Mouse (Mus musculus) intestine, embryonic 15.5 days (tissue): ENCODE measurements around the gene Pmpca. TPM values are rescaled to one million over a fixed set of nuclear protein-coding genes. Genes with fewer than 3 reads are reported as not detected.

Experiments used
- ATAC-seq: fragments of 200-750 bp; cut with Nextera tagmentation; 2 replicates; pipeline ENCODE4 v1.8.0; 2017; ENCODE audit warnings: moderate TSS enrichment, moderate library complexity
- H3K27ac ChIP-seq: fragments of 300-500 bp; sonication (generic); 2 replicates; pipeline ENCODE4 v1.5.1; 2015; ENCODE audit warnings: mild to moderate bottlenecking, inconsistent platforms
- H3K27me3 ChIP-seq: fragments of 300-500 bp; sonication (generic); replicated peaks from 2 replicates; pipeline ENCODE4 v1.6.1; 2015; ENCODE audit warnings: inconsistent platforms
- H3K36me3 ChIP-seq: fragments of 300-500 bp; sonication (generic); 2 replicates; pipeline ENCODE4 v1.6.1; 2015; ENCODE audit warnings: inconsistent platforms
- H3K4me1 ChIP-seq: fragments of 300-500 bp; sonication (generic); replicated peaks from 2 replicates; pipeline ENCODE4 v1.6.1; 2015; ENCODE audit warnings: inconsistent platforms
- H3K4me2 ChIP-seq: fragments of 300-500 bp; sonication (generic); replicated peaks from 2 replicates; pipeline ENCODE4 v1.6.1; 2015; ENCODE audit warnings: mild to moderate bottlenecking, inconsistent platforms
- H3K4me3 ChIP-seq: fragments of 300-500 bp; sonication (generic); replicated peaks from 2 replicates; pipeline ENCODE4 v1.5.1; 2015; ENCODE audit warnings: inconsistent platforms
- H3K9ac ChIP-seq: fragments of 300-500 bp; sonication (generic); 2 replicates; pipeline ENCODE4 v1.6.1; 2015; ENCODE audit warnings: inconsistent platforms
- H3K9me3 ChIP-seq: fragments of 300-500 bp; sonication (generic); 2 replicates; pipeline ENCODE4 v1.6.1; 2016; ENCODE audit warnings: inconsistent platforms
- WGBS: fragments of 180-500 bp; shearing (Covaris S2); methylation state at CpG from one replicate; pipeline ENCODE4 v1.1.7; 2015; 5-methylcytosine and 5-hydroxymethylcytosine counted together
- polyA plus RNA-seq: library from polyadenylated mRNA; unstranded; fragments of >200 nt; fragmentation: Nextera tagmentation; extraction: Ambion mirVana; gene quantifications from 2 replicates; pipeline ENCODE4 v1.2.1, GENCODE M21; 2015

The Pmpca gene
- polyA plus RNA-seq, 1 experiment from 2014 or later = 101 TPM

- Histone ChIP-seq H3K27ac (no peak overlapping the region), H3K4me3 (peak overlapping the region; percentile 94; the same call in 1 of the 2 replicates), H3K4me2 (no peak overlapping the region), H3K4me1 (peaks cover 36% of the 10 kb centered on the region), H3K36me3 (peaks cover 29% of the 10 kb centered on the region), H3K27me3 (no peaks in the 10 kb centered on the region), H3K9me3 (no peaks in the 10 kb centered on the region), H3K9ac (no peak overlapping the region)
- WGBS = 61% methylated on average over 3 of the region's 3 CpGs
- peak; percentile 21; the same call in 1 of the 2 replicates for ATAC-seq
Measured at GRCm38 (mm10) chr2:26409362-26409761, 20.2 kb downstream of the Pmpca start.

- Histone ChIP-seq H3K36me3 (peaks cover 30% of the 10 kb centered on the region), H3K4me2 (no peak overlapping the region), H3K27me3 (no peaks in the 10 kb centered on the region), H3K4me3 (no peak overlapping the region), H3K9ac (no peak overlapping the region), H3K4me1 (peaks cover 33% of the 10 kb centered on the region), H3K27ac (no peak overlapping the region; the same call in 1 of the 2 replicates), H3K9me3 (no peaks in the 10 kb centered on the region)
- no peak for ATAC-seq
- WGBS = 71% methylated on average over 5 of the region's 5 CpGs
Measured at GRCm38 (mm10) chr2:26410091-26410490, 21.0 kb downstream of the Pmpca start.

GRCm38 (mm10) chr2:26410931-26411411, 21.8 kb downstream of the Pmpca start:
- peaks cover 37% of the 10 kb centered on the region for H3K36me3 ChIP-seq
- H3K9me3 ChIP-seq = no peaks in the 10 kb centered on the region
- H3K27me3 ChIP-seq = no peaks in the 10 kb centered on the region
- H3K9ac ChIP-seq = no peak overlapping the region
- no peak overlapping the region for H3K27ac ChIP-seq
- H3K4me2 ChIP-seq = no peak overlapping the region
- 71% methylated on average over 5 of the region's 5 CpGs for WGBS
- H3K4me1 ChIP-seq = peaks cover 25% of the 10 kb centered on the region
- H3K4me3 ChIP-seq = no peak overlapping the region
- no peak for ATAC-seq

- H3K4me3 ChIP-seq = no peak overlapping the region
- no peak overlapping the region for H3K27ac ChIP-seq
- no peaks in the 10 kb centered on the region for H3K4me1 ChIP-seq
- no peak overlapping the region for H3K9ac ChIP-seq
- no peaks in the 10 kb centered on the region for H3K9me3 ChIP-seq
- H3K36me3 ChIP-seq = peaks cover 56% of the 10 kb centered on the region
- H3K27me3 ChIP-seq = no peaks in the 10 kb centered on the region
- no peak for ATAC-seq
- H3K4me2 ChIP-seq = no peak overlapping the region
Measured at GRCm38 (mm10) chr2:26417066-26417465, 27.9 kb downstream of the Pmpca start.

- Histone ChIP-seq H3K9ac (no peak overlapping the region), H3K4me1 (no peaks in the 10 kb centered on the region), H3K27me3 (no peaks in the 10 kb centered on the region), H3K4me2 (no peak overlapping the region), H3K27ac (no peak overlapping the region), H3K36me3 (peaks cover 56% of the 10 kb centered on the region), H3K4me3 (no peak overlapping the region), H3K9me3 (no peaks in the 10 kb centered on the region)
- ATAC-seq = no peak
- 84% methylated on average over 1 of the region's 1 CpGs for WGBS
Measured at GRCm38 (mm10) chr2:26418120-26418519, 29.0 kb downstream of the Pmpca start.

- Histone ChIP-seq H3K9ac (no peak overlapping the region), H3K4me3 (no peak overlapping the region), H3K9me3 (no peaks in the 10 kb centered on the region), H3K4me2 (no peak overlapping the region), H3K36me3 (peaks cover 63% of the 10 kb centered on the region), H3K4me1 (no peaks in the 10 kb centered on the region), H3K27ac (no peak overlapping the region), H3K27me3 (no peaks in the 10 kb centered on the region)
- WGBS = 96% methylated on average over 2 of the region's 2 CpGs
- ATAC-seq = no peak
Measured at GRCm38 (mm10) chr2:26421969-26422368, 32.8 kb downstream of the Pmpca start.

- Histone ChIP-seq H3K27me3 (no peaks in the 10 kb centered on the region), H3K4me3 (no peak overlapping the region), H3K27ac (no peak overlapping the region), H3K9me3 (no peaks in the 10 kb centered on the region), H3K36me3 (peaks cover 64% of the 10 kb centered on the region), H3K4me1 (no peaks in the 10 kb centered on the region), H3K9ac (no peak overlapping the region), H3K4me2 (no peak overlapping the region)
- ATAC-seq = peak; percentile 61; the same call in 1 of the 2 replicates
- WGBS = 71% methylated on average over 1 of the region's 1 CpGs
Measured at GRCm38 (mm10) chr2:26423086-26423485, 33.9 kb downstream of the Pmpca start.

- Histone ChIP-seq H3K4me2 (no peak overlapping the region), H3K4me3 (no peak overlapping the region), H3K27me3 (no peaks in the 10 kb centered on the region), H3K9ac (no peak overlapping the region), H3K9me3 (no peaks in the 10 kb centered on the region), H3K36me3 (peaks cover 74% of the 10 kb centered on the region), H3K27ac (no peak overlapping the region), H3K4me1 (no peaks in the 10 kb centered on the region)
- 90% methylated on average over 2 of the region's 2 CpGs for WGBS
- ATAC-seq = no peak
Measured at GRCm38 (mm10) chr2:26424541-26424940, 35.4 kb downstream of the Pmpca start.

- no peaks in the 10 kb centered on the region for H3K27me3 ChIP-seq
- no peak overlapping the region for H3K9ac ChIP-seq
- H3K4me2 ChIP-seq = no peak overlapping the region
- no peaks in the 10 kb centered on the region for H3K4me1 ChIP-seq
- no peaks in the 10 kb centered on the region for H3K9me3 ChIP-seq
- ATAC-seq = no peak
- 95% methylated on average over 5 of the region's 5 CpGs for WGBS
- H3K27ac ChIP-seq = no peak overlapping the region
- H3K4me3 ChIP-seq = no peak overlapping the region
- H3K36me3 ChIP-seq = peaks cover 60% of the 10 kb centered on the region
Measured at GRCm38 (mm10) chr2:26429851-26430250, 40.7 kb downstream of the Pmpca start.

GRCm38 (mm10) chr2:26434791-26435572, 45.8 kb downstream of the Pmpca start:
- 87% methylated on average over 7 of the region's 7 CpGs for WGBS
- H3K27ac ChIP-seq = no peak overlapping the region
- H3K4me1 ChIP-seq = no peaks in the 10 kb centered on the region
- H3K4me2 ChIP-seq = no peak overlapping the region
- no peak overlapping the region for H3K9ac ChIP-seq
- no peak for ATAC-seq
- H3K36me3 ChIP-seq = peaks cover 48% of the 10 kb centered on the region
- no peak overlapping the region for H3K4me3 ChIP-seq
- no peaks in the 10 kb centered on the region for H3K9me3 ChIP-seq
- H3K27me3 ChIP-seq = no peaks in the 10 kb centered on the region

- H3K9ac ChIP-seq = 0 out of 2 replicates have a peak overlapping the region, but pooled peaks have one; percentile 6
- 64% methylated on average over 4 of the region's 4 CpGs for WGBS
- no peak overlapping the region for H3K4me3 ChIP-seq
- H3K4me2 ChIP-seq = no peak overlapping the region
- peaks cover 53% of the 10 kb centered on the region for H3K36me3 ChIP-seq
- no peaks in the 10 kb centered on the region for H3K27me3 ChIP-seq
- ATAC-seq = no peak
- no peak overlapping the region for H3K27ac ChIP-seq
- no peaks in the 10 kb centered on the region for H3K4me1 ChIP-seq
- H3K9me3 ChIP-seq = no peaks in the 10 kb centered on the region
Measured at GRCm38 (mm10) chr2:26437221-26437620, 48.1 kb downstream of the Pmpca start.

GRCm38 (mm10) chr2:26438373-26438772, 49.2 kb downstream of the Pmpca start:
- Histone ChIP-seq H3K36me3 (peaks cover 50% of the 10 kb centered on the region), H3K4me1 (peaks cover 3% of the 10 kb centered on the region; the same call in 1 of the 2 replicates), H3K9ac (no peak overlapping the region), H3K27me3 (no peaks in the 10 kb centered on the region), H3K27ac (no peak overlapping the region), H3K4me2 (no peak overlapping the region), H3K4me3 (no peak overlapping the region), H3K9me3 (no peaks in the 10 kb centered on the region)
- WGBS = 89% methylated on average over 7 of the region's 7 CpGs
- no peak for ATAC-seq

GRCm38 (mm10) chr2:26439671-26440070, 50.5 kb downstream of the Pmpca start:
- no peak for ATAC-seq
- Histone ChIP-seq H3K4me2 (no peak overlapping the region), H3K36me3 (peaks cover 47% of the 10 kb centered on the region), H3K9ac (no peak overlapping the region), H3K4me3 (no peak overlapping the region), H3K27me3 (no peaks in the 10 kb centered on the region), H3K9me3 (no peaks in the 10 kb centered on the region), H3K27ac (no peak overlapping the region), H3K4me1 (peaks cover 10% of the 10 kb centered on the region)
- 94% methylated on average over 6 of the region's 6 CpGs for WGBS
